Mouse (Mus musculus) stomach, postnatal 0 days (tissue): ENCODE results near the gene Rtn1.

Experiments
- CTCF ChIP-seq: IDR thresholded peaks from 2 replicates; pipeline ENCODE4 v1.5.1; 2016; ENCODE audit warnings: antibody characterized with exemption, low read depth, mild to moderate bottlenecking, moderate library complexity
- EP300 ChIP-seq: optimal IDR thresholded peaks from 2 replicates; pipeline ENCODE3; 2016; ENCODE audit warnings: antibody characterized with exemption

DNA sequence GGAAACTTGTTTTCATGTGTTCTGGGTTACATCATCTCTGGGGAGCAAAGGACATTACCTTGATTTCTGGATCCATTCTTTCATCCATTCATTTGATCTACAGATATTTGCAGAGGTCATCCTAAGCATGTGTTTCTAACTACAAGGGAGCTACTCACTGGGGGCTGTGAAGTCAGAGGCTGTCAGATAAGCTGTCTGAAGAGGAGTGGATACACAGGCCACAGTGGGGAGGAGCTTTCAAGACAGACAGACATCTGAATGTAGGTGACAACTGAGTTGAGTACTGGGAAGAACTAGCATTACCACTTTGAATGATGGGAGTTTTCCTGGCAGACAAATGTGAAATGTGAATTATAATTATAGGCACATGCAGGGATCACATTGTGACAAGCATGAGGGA, 168.3 kb downstream of the Rtn1 start:
- TF ChIP-seq CTCF (no peak), EP300 (no peak)
